Mouse (Mus musculus): ENCODE measurements around the gene Pola1. TPM values are rescaled to one million over a fixed set of nuclear protein-coding genes. Genes with fewer than 3 reads are reported as not detected.

Gene Pola1
- polyA plus RNA-seq, 1 experiment from 2014 or later, result 21.7 TPM

- WGBS, result 79% methylated on average over 3 of the region's 3 CpGs
- no peaks in the 10 kb centered on the region for H3K4me1 ChIP-seq
- no peaks in the 10 kb centered on the region for H3K27me3 ChIP-seq (ENCODE audit: low read depth, poor library complexity, severe bottlenecking)
- H3K9me3 ChIP-seq (replicated peaks), result no peaks in the 10 kb centered on the region
- no peak for DNase-seq (ENCODE audit: low spot score)
- no peaks in the 10 kb centered on the region for H3K36me3 ChIP-seq
- H3K4me3 ChIP-seq, result no peak overlapping the region
- H3K27ac ChIP-seq (replicated peaks), result no peak overlapping the region
Observed at GRCm38 (mm10) chrX:93397089-93397488, 234.9 kb downstream of the Pola1 start.

GRCm38 (mm10) chrX:93377285-93377972 is 254.5 kb downstream of the Pola1 start:
- DNase-seq (ENCODE audit: low spot score), result no peak
- Histone ChIP-seq H3K27me3 (ENCODE audit: low read depth, poor library complexity, severe bottlenecking) (no peaks in the 10 kb centered on the region), H3K36me3 (no peaks in the 10 kb centered on the region), H3K4me1 (no peaks in the 10 kb centered on the region), H3K9me3 (replicated peaks) (no peaks in the 10 kb centered on the region), H3K4me3 (no peak overlapping the region), H3K27ac (replicated peaks) (no peak overlapping the region)
- WGBS, result 93% methylated on average over 9 of the region's 9 CpGs

- 83% methylated on average over 1 of the region's 1 CpGs for WGBS
Observed at GRCm38 (mm10) chrX:93373503-93373902, 258.5 kb downstream of the Pola1 start.

GRCm38 (mm10) chrX:93369708-93370107 is 262.2 kb downstream of the Pola1 start:
- Histone ChIP-seq H3K27me3 (ENCODE audit: low read depth, poor library complexity, severe bottlenecking) (no peaks in the 10 kb centered on the region), H3K4me1 (no peaks in the 10 kb centered on the region), H3K9me3 (replicated peaks) (no peaks in the 10 kb centered on the region), H3K4me3 (no peak overlapping the region), H3K27ac (replicated peaks) (no peak overlapping the region), H3K36me3 (no peaks in the 10 kb centered on the region)
- WGBS, result 91% methylated on average over 1 of the region's 1 CpGs
- DNase-seq (ENCODE audit: low spot score), result no peak

More at GRCm38 (mm10) chrX:93373503-93373902, 258.5 kb downstream of the Pola1 start:
- Histone ChIP-seq H3K4me1 (no peaks in the 10 kb centered on the region), H3K27me3 (ENCODE audit: low read depth, poor library complexity, severe bottlenecking) (no peaks in the 10 kb centered on the region), H3K27ac (replicated peaks) (no peak overlapping the region), H3K4me3 (no peak overlapping the region), H3K36me3 (no peaks in the 10 kb centered on the region), H3K9me3 (replicated peaks) (no peaks in the 10 kb centered on the region)
- DNase-seq (ENCODE audit: low spot score), result no peak

- WGBS, result 88% methylated on average over 3 of the region's 3 CpGs
Observed at GRCm38 (mm10) chrX:93368211-93368610, 263.7 kb downstream of the Pola1 start.

GRCm38 (mm10) chrX:93321336-93321735 is 310.6 kb downstream of the Pola1 start:
- H3K9me3 ChIP-seq (replicated peaks), result no peaks in the 10 kb centered on the region
- no peak overlapping the region for H3K27ac ChIP-seq (replicated peaks)
- H3K27me3 ChIP-seq (ENCODE audit: low read depth, poor library complexity, severe bottlenecking), result no peaks in the 10 kb centered on the region
- WGBS, result 83% methylated on average over 1 of the region's 1 CpGs
- H3K4me1 ChIP-seq, result no peaks in the 10 kb centered on the region
- no peaks in the 10 kb centered on the region for H3K36me3 ChIP-seq
- DNase-seq (ENCODE audit: low spot score), result no peak
- no peak overlapping the region for H3K4me3 ChIP-seq

More at GRCm38 (mm10) chrX:93368211-93368610, 263.7 kb downstream of the Pola1 start:
- no peaks in the 10 kb centered on the region for H3K36me3 ChIP-seq
- no peak overlapping the region for H3K4me3 ChIP-seq
- H3K9me3 ChIP-seq (replicated peaks), result no peaks in the 10 kb centered on the region
- H3K27me3 ChIP-seq (ENCODE audit: low read depth, poor library complexity, severe bottlenecking), result no peaks in the 10 kb centered on the region
- DNase-seq (ENCODE audit: low spot score), result no peak
- no peaks in the 10 kb centered on the region for H3K4me1 ChIP-seq
- H3K27ac ChIP-seq (replicated peaks), result no peak overlapping the region

GRCm38 (mm10) chrX:93319979-93320378 is 312.0 kb downstream of the Pola1 start:
- Histone ChIP-seq H3K27me3 (ENCODE audit: low read depth, poor library complexity, severe bottlenecking) (no peaks in the 10 kb centered on the region), H3K4me1 (no peaks in the 10 kb centered on the region), H3K9me3 (replicated peaks) (no peaks in the 10 kb centered on the region), H3K27ac (replicated peaks) (no peak overlapping the region), H3K36me3 (no peaks in the 10 kb centered on the region), H3K4me3 (no peak overlapping the region)
- no peak for DNase-seq (ENCODE audit: low spot score)
- 82% methylated on average over 2 of the region's 2 CpGs for whole genome bisulfite sequencing

GRCm38 (mm10) chrX:93317577-93317976 is 314.4 kb downstream of the Pola1 start:
- DNase-seq (ENCODE audit: low spot score), result no peak
- H3K4me1 ChIP-seq, result no peaks in the 10 kb centered on the region
- H3K4me3 ChIP-seq, result no peak overlapping the region
- no peaks in the 10 kb centered on the region for H3K36me3 ChIP-seq
- no peak overlapping the region for H3K27ac ChIP-seq (replicated peaks)
- 79% methylated on average over 4 of the region's 4 CpGs for WGBS
- no peaks in the 10 kb centered on the region for H3K27me3 ChIP-seq (ENCODE audit: low read depth, poor library complexity, severe bottlenecking)
- H3K9me3 ChIP-seq (replicated peaks), result no peaks in the 10 kb centered on the region

- Histone ChIP-seq H3K4me3 (no peak overlapping the region), H3K36me3 (no peaks in the 10 kb centered on the region), H3K9me3 (replicated peaks) (no peaks in the 10 kb centered on the region), H3K27ac (replicated peaks) (no peak overlapping the region), H3K27me3 (ENCODE audit: low read depth, poor library complexity, severe bottlenecking) (peaks cover 67% of the 10 kb centered on the region), H3K4me1 (no peaks in the 10 kb centered on the region)
- WGBS, result 89% methylated on average over 7 of the region's 7 CpGs
- no peak for DNase-seq (ENCODE audit: low spot score)
Observed at GRCm38 (mm10) chrX:93305780-93306179, 326.2 kb downstream of the Pola1 start.

- DNase-seq (ENCODE audit: low spot score), result no peak
- Histone ChIP-seq H3K36me3 (no peaks in the 10 kb centered on the region), H3K4me1 (peaks cover 15% of the 10 kb centered on the region), H3K27me3 (ENCODE audit: low read depth, poor library complexity, severe bottlenecking) (peaks cover 98% of the 10 kb centered on the region), H3K27ac (replicated peaks) (no peak overlapping the region), H3K9me3 (replicated peaks) (no peaks in the 10 kb centered on the region), H3K4me3 (no peak overlapping the region)
- WGBS, result 14% methylated on average over 7 of the region's 7 CpGs
Observed at GRCm38 (mm10) chrX:93301798-93302197, 330.2 kb downstream of the Pola1 start.

- Histone ChIP-seq H3K9me3 (replicated peaks) (no peaks in the 10 kb centered on the region), H3K36me3 (no peaks in the 10 kb centered on the region), H3K27ac (replicated peaks) (no peak overlapping the region), H3K27me3 (ENCODE audit: low read depth, poor library complexity, severe bottlenecking) (peaks cover 100% of the 10 kb centered on the region), H3K4me1 (peaks cover 15% of the 10 kb centered on the region), H3K4me3 (no peak overlapping the region)
- 22% methylated on average over 10 of the region's 10 CpGs for WGBS
- DNase-seq (ENCODE audit: low spot score), result peak; percentile 13
Observed at GRCm38 (mm10) chrX:93300183-93300815, 331.7 kb downstream of the Pola1 start.

- peaks cover 15% of the 10 kb centered on the region for H3K4me1 ChIP-seq
- no peaks in the 10 kb centered on the region for H3K9me3 ChIP-seq (replicated peaks)
- no peak overlapping the region for H3K27ac ChIP-seq (replicated peaks)
- H3K36me3 ChIP-seq, result no peaks in the 10 kb centered on the region
- H3K27me3 ChIP-seq (ENCODE audit: low read depth, poor library complexity, severe bottlenecking), result peaks cover 100% of the 10 kb centered on the region
- 9% methylated on average over 6 of the region's 6 CpGs for WGBS
- H3K4me3 ChIP-seq, result no peak overlapping the region
- DNase-seq (ENCODE audit: low spot score), result no peak
Observed at GRCm38 (mm10) chrX:93299771-93300170, 332.2 kb downstream of the Pola1 start.

GRCm38 (mm10) chrX:93299046-93299626 is 332.8 kb downstream of the Pola1 start:
- peaks cover 100% of the 10 kb centered on the region for H3K27me3 ChIP-seq (ENCODE audit: low read depth, poor library complexity, severe bottlenecking)
- H3K27ac ChIP-seq (replicated peaks), result 0 out of 2 replicates have a peak overlapping the region, but pooled peaks have one; percentile 2
- no peaks in the 10 kb centered on the region for H3K9me3 ChIP-seq (replicated peaks)
- H3K4me1 ChIP-seq, result peaks cover 18% of the 10 kb centered on the region
- peak overlapping the region; percentile 35 for H3K4me3 ChIP-seq
- 17% methylated on average over 43 of the region's 43 CpGs for WGBS
- H3K36me3 ChIP-seq, result no peaks in the 10 kb centered on the region
- peak; percentile 24 for DNase-seq (ENCODE audit: low spot score)

All from midbrain, embryonic 10.5 days (tissue).